Mouse (Mus musculus): ENCODE results near the gene 4930415L06Rik. TPM values are rescaled to one million over a fixed set of nuclear protein-coding genes. Genes with fewer than 3 reads are reported as not detected.

4930415L06Rik gene
- polyA plus RNA-seq (2015; fragmentation: Nextera tagmentation; extraction: Ambion mirVana) = not detected in 2 replicates

DNA sequence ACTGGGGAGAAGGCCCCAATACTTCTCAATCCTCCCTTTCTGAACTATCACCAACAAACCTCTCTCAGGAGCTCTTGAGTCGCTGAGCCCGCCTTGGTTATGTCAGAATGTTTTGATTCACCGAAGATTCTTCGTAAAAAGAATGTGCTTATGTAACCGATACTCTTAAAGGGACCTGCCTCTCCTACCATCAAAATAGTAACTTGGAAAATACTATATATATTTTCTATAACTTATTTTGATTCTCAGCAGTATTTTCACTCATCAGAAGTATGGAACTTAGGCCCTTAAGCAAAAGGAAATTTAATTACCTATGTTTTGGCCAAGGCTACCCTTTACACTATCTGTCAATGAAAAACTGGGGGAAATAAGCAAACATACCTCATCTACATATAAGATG lies at the start of gene 4930415L06Rik:
4930415L06Rik (minus strand) TSS at position 101 of the 400 bp plus-strand sequence.
- Histone ChIP-seq H3K27me3 (replicated peaks) (no peaks in the 10 kb centered on the region), H3K4me2 (no peak within 1 kb of the TSS), H3K4me1 (no peaks in the 10 kb centered on the region), H3K4me3 (replicated peaks) (no peak within 1 kb of the TSS), H3K9ac (replicated peaks) (no peak within 1 kb of the TSS), H3K9me3 (replicated peaks) (no peaks in the 10 kb centered on the region), H3K27ac (replicated peaks) (no peak within 1 kb of the TSS), H3K36me3 (no peaks in the 10 kb centered on the region)
- no peak for ATAC-seq (ENCODE audit: low FRiP score)
- 90% methylated on average over 5 of the region's 5 CpGs for WGBS

- ATAC-seq (ENCODE audit: low FRiP score) = no peak
- Histone ChIP-seq H3K4me1 (no peaks in the 10 kb centered on the region), H3K27ac (replicated peaks) (no peak overlapping the region), H3K4me2 (no peak overlapping the region), H3K9ac (replicated peaks) (no peak overlapping the region), H3K4me3 (replicated peaks) (no peak overlapping the region), H3K27me3 (replicated peaks) (no peaks in the 10 kb centered on the region), H3K9me3 (replicated peaks) (no peaks in the 10 kb centered on the region), H3K36me3 (no peaks in the 10 kb centered on the region)
Measured at GRCm38 (mm10) chrX:89978621-89979020, 46.0 kb upstream of the 4930415L06Rik start.

DNA sequence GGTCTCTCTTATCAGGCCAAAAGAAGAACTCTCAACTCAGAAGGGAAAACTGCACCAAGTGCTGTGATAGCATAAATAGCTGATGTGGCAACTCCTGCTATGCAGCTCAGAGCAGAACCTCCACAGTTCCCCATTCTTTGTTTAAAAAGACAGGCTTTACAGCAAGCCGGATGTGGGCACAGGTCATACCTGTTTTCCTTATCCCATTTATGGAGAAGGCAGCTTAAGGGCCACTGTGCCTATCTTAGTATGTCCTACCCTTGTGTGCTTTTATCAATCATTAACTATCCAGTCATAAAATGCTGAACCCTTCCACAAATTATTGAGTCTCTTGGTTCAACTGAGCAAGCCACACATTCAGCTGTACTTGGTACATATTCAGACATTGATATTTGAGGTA lies 27.8 kb downstream of the 4930415L06Rik start:
- H3K27me3 ChIP-seq (replicated peaks) = no peaks in the 10 kb centered on the region
- H3K4me2 ChIP-seq = no peak overlapping the region
- no peak overlapping the region for H3K27ac ChIP-seq (replicated peaks)
- H3K9ac ChIP-seq (replicated peaks) = no peak overlapping the region
- H3K4me1 ChIP-seq = no peaks in the 10 kb centered on the region
- ATAC-seq (ENCODE audit: low FRiP score) = no peak
- no peaks in the 10 kb centered on the region for H3K36me3 ChIP-seq
- no peaks in the 10 kb centered on the region for H3K9me3 ChIP-seq (replicated peaks)
- H3K4me3 ChIP-seq (replicated peaks) = no peak overlapping the region
- 93% methylated on average over 1 of the region's 1 CpGs for WGBS

Other genes starting within 250 kb of the 4930415L06Rik start
- not detected in 2 replicates for gene 4932429P05Rik, start 180.6 kb downstream of the 4930415L06Rik start, polyA plus RNA-seq (2015; fragmentation: Nextera tagmentation; extraction: Ambion mirVana)

Measured in neural tube, embryonic 15.5 days (tissue).